Mouse (Mus musculus) gastrocnemius, postnatal 25 days (tissue): Measurements from ENCODE around the gene BC030499. TPM values are rescaled to one million over a fixed set of nuclear protein-coding genes. Genes with fewer than 3 reads are reported as not detected.

Source experiments
- total RNA-seq, 2 experiments: library from RNA; stranded (reverse); gene quantifications; 1 replicate in 1 of 2; 2 replicates in 1 of 2; pipeline ENCODE4 v1.2.3; 2021

The BC030499 gene
- total RNA-seq, 2 experiments from 2014 or later = 0.82 to 1.4 TPM

Other genes starting within 250 kb of the BC030499 start
- 10 to 100 TPM; 19.3 to 20.6 TPM for gene Eral1, start 210.5 kb upstream of the BC030499 start, total RNA-seq
- gene Fam222b, start 196.2 kb upstream of the BC030499 start, total RNA-seq = 1 to 10 TPM; 5.4 to 5.8 TPM
- 1 to 10 TPM; 2.9 to 4.0 TPM for gene Traf4, start 125.3 kb upstream of the BC030499 start, total RNA-seq
- gene Nek8, start 114.2 kb upstream of the BC030499 start, total RNA-seq = 1 to 10 TPM in 1 of 2 experiments, under 1 TPM in 1; 0.99 to 1.2 TPM
- gene Tlcd1, start 114.1 kb upstream of the BC030499 start, total RNA-seq = 1 to 10 TPM; 1.9 to 2.4 TPM
- 100 to 1,000 TPM; 715 to 745 TPM for gene Rpl23a, start 107.3 kb upstream of the BC030499 start, total RNA-seq
- gene Rab34, start 102.4 kb upstream of the BC030499 start, total RNA-seq = 1 to 10 TPM; 5.0 to 7.3 TPM
- 1 to 10 TPM in 1 of 2 experiments, under 1 TPM in 1; 0.28 to 1.3 TPM for gene Proca1, start 97.4 kb upstream of the BC030499 start, total RNA-seq
- gene Sdf2, start 45.1 kb upstream of the BC030499 start, total RNA-seq = 10 to 100 TPM; 37.4 to 47.4 TPM
- gene Supt6, start 44.9 kb upstream of the BC030499 start, total RNA-seq = 10 to 100 TPM; 22.2 to 22.6 TPM
- gene 2610507B11Rik, start 29.1 kb upstream of the BC030499 start, total RNA-seq = 100 to 1,000 TPM; 206 to 226 TPM
- gene Spag5, start 10.7 kb downstream of the BC030499 start, total RNA-seq = 1 to 10 TPM; 3.1 to 4.2 TPM
- 1 to 10 TPM; 2.5 to 2.6 TPM for gene Aldoc, start 32.1 kb downstream of the BC030499 start, total RNA-seq
- gene Pigs, start 37.6 kb downstream of the BC030499 start, total RNA-seq = 10 to 100 TPM; 18.3 to 20.4 TPM
- 10 to 100 TPM in 1 of 2 experiments, 1 to 10 TPM in 1; 8.4 to 10.5 TPM for gene Unc119, start 52.6 kb downstream of the BC030499 start, total RNA-seq
- gene Foxn1, start 95.7 kb downstream of the BC030499 start, total RNA-seq = not detected
- not detected for gene Slc13a2, start 131.4 kb downstream of the BC030499 start, total RNA-seq
- gene Slc46a1, start 174.9 kb downstream of the BC030499 start, total RNA-seq = 1 to 10 TPM; 1.4 to 1.5 TPM
- gene Sarm1, start 206.9 kb downstream of the BC030499 start, total RNA-seq = under 1 TPM; 0.67 to 1.00 TPM
- 10 to 100 TPM; 11.0 to 12.5 TPM for gene Vtn, start 208.2 kb downstream of the BC030499 start, total RNA-seq
- not detected for gene Sebox, start 212.6 kb downstream of the BC030499 start, total RNA-seq
- gene Tmem199, start 221.3 kb downstream of the BC030499 start, total RNA-seq = 10 to 100 TPM; 12.3 to 13.6 TPM
- 100 to 1,000 TPM in 1 of 2 experiments, 10 to 100 TPM in 1; 97.5 to 106 TPM for gene Poldip2, start 221.4 kb downstream of the BC030499 start, total RNA-seq
- 10 to 100 TPM; 35.9 to 38.0 TPM for gene Tnfaip1, start 245.5 kb downstream of the BC030499 start, total RNA-seq
- 10 to 100 TPM; 21.4 to 21.7 TPM for gene Ift20, start 245.5 kb downstream of the BC030499 start, total RNA-seq